Comparison of ENCODE assay signal across 15 mouse cellular contexts in genomic region chr6:134163346-134163745, GRCm38 (mm10).
"Had no signal": no experiment of that assay in that cellular context is flagged by ENCODE, and none has a peak within 500 bp of the region (broad histone marks: within the 10 kb centered on the region; RNA-seq: fewer than 3 reads in every experiment).

No protein-coding gene starts in this region.

- H3K36me3 ChIP-seq: neural tube, embryonic 15.5 days; stomach, embryonic 15.5 days had no signal

- H3K4me3 ChIP-seq: neural tube, embryonic 15.5 days; stomach, embryonic 15.5 days had no signal

- H3K4me2 ChIP-seq: neural tube, embryonic 15.5 days; stomach, embryonic 15.5 days had no signal

- H3K9me3 ChIP-seq: neural tube, embryonic 15.5 days; stomach, embryonic 15.5 days had no signal

- H3K27ac ChIP-seq: neural tube, embryonic 15.5 days; stomach, embryonic 15.5 days; stomach, postnatal 0 days had no signal

- H3K9ac ChIP-seq: neural tube, embryonic 15.5 days; stomach, embryonic 15.5 days had no signal

- H3K27me3 ChIP-seq: neural tube, embryonic 15.5 days; stomach, embryonic 15.5 days had no signal

- DNase-seq: retina, postnatal 1 day; right cerebral cortex, adult 18-20 months; right cerebral cortex, postnatal 14 days; right cerebral cortex, postnatal 25 days; right cerebral cortex, postnatal 4 days; spleen, adult 18-20 months; thymus, adult 18-20 months; thymus, adult 2 months; thymus, postnatal 14 days; thymus, postnatal 25 days; thymus, postnatal 36 days; thymus, postnatal 4 days had no signal
